Mouse (Mus musculus) left cerebral cortex, adult 2 months (tissue): Measurements from ENCODE around the gene Fgf13. TPM values are rescaled to one million over a fixed set of nuclear protein-coding genes. Genes with fewer than 3 reads are reported as not detected.
A peak's percentile ranks its signal among the peaks of the same experiment; 100 is the strongest.

Experiments
- DNase-seq, 2 experiments: peaks; one replicate each; pipeline ENCODE4 v3.0.0; 2021 to 2022; ENCODE audit warnings: low spot score in 2 of 2, mixed read lengths in 1 of 2; ENCODE audit errors: extremely low spot score in 1 of 2
- H3K27ac ChIP-seq: fragments of 200-600 bp; 2 replicates; pipeline ENCODE4 v1.8.1; 2022
- H3K4me3 ChIP-seq: fragments of 200-600 bp; 2 replicates; pipeline ENCODE4 v1.8.1; 2022
- CTCF ChIP-seq: fragments of 200-600 bp; IDR thresholded peaks from 2 replicates; pipeline ENCODE4 v1.8.1; 2022; ENCODE audit warnings: antibody characterized with exemption, mild to moderate bottlenecking, moderate library complexity
- intact Hi-C: fragments of 180-260 bp; cut with DNase I; formaldehyde crosslinking; loops from one replicate; pipeline ENCODE4 v1.15.1; 2025
- total RNA-seq, 2 experiments: library from RNA; stranded (reverse); gene quantifications; 2 replicates each; pipeline ENCODE4 v1.2.3; 2021

The Fgf13 gene
- total RNA-seq, 2 experiments from 2014 or later = 137 to 154 TPM

- Histone ChIP-seq H3K4me3 (no peak overlapping the region), H3K27ac (no peak overlapping the region)
- no peak for TF ChIP-seq CTCF
- no peak for DNase-seq
- intact Hi-C loops = loop anchor here (5.0 kb wide), 1 partner anchor 665 kb away; no protein-coding TSS in a partner anchor
Measured at GRCm38 (mm10) chrX:59182323-59182722, 385.5 kb downstream of the Fgf13 start.

- H3K4me3 ChIP-seq = no peak overlapping the region
- no peak overlapping the region for H3K27ac ChIP-seq
- no peak for DNase-seq
- intact Hi-C loops = loop anchor here (5.0 kb wide), 3 partner anchors 662 to 1288 kb away; no protein-coding TSS in a partner anchor
- TF ChIP-seq CTCF = no peak
Measured at GRCm38 (mm10) chrX:59179627-59180026, 388.2 kb downstream of the Fgf13 start.

GRCm38 (mm10) chrX:59179081-59179596 is 388.7 kb downstream of the Fgf13 start:
- intact Hi-C loops = loop anchor here (5.0 kb wide), 2 partner anchors 848 to 1288 kb away; no protein-coding TSS in a partner anchor
- Histone ChIP-seq H3K4me3 (no peak overlapping the region), H3K27ac (no peak overlapping the region)
- peak; percentile 31 for TF ChIP-seq CTCF
- peak in 1 of 2 experiments; percentile 12 for DNase-seq

GRCm38 (mm10) chrX:59177653-59178052 is 390.2 kb downstream of the Fgf13 start:
- intact Hi-C loops = loop anchor here (5.0 kb wide), 2 partner anchors 850 to 1290 kb away; no protein-coding TSS in a partner anchor
- no peak for DNase-seq
- TF ChIP-seq CTCF = peak; percentile 38
- H3K4me3 ChIP-seq = no peak overlapping the region
- no peak overlapping the region for H3K27ac ChIP-seq

GRCm38 (mm10) chrX:59172200-59172599 is 395.7 kb downstream of the Fgf13 start:
- intact Hi-C loops = loop anchor here (2.0 to 5.0 kb wide), 2 partner anchors 360 to 551 kb away; no protein-coding TSS in a partner anchor
- DNase-seq = no peak
- peak; percentile 78 for TF ChIP-seq CTCF
- H3K4me3 ChIP-seq = no peak overlapping the region
- H3K27ac ChIP-seq = no peak overlapping the region

- H3K4me3 ChIP-seq = no peak overlapping the region
- intact Hi-C loops = no loop called here
- no peak for TF ChIP-seq CTCF
- H3K27ac ChIP-seq = no peak overlapping the region
- DNase-seq = no peak
Measured at GRCm38 (mm10) chrX:59166763-59167162, 401.1 kb downstream of the Fgf13 start.

- no peak overlapping the region for H3K4me3 ChIP-seq
- TF ChIP-seq CTCF = no peak
- DNase-seq = no peak
- intact Hi-C loops = no loop called here
- no peak overlapping the region for H3K27ac ChIP-seq
Measured at GRCm38 (mm10) chrX:59141947-59142346, 425.9 kb downstream of the Fgf13 start.

GRCm38 (mm10) chrX:59134928-59135361 is 432.9 kb downstream of the Fgf13 start:
- H3K27ac ChIP-seq = peak overlapping the region; percentile 38; the same call in 1 of the 2 replicates
- peak overlapping the region; percentile 56 for H3K4me3 ChIP-seq
- peak; percentile 65 for TF ChIP-seq CTCF
- intact Hi-C loops = loop anchor here (1.0 to 10.0 kb wide), 4 partner anchors 48 to 515 kb away; no protein-coding TSS in a partner anchor
- DNase-seq = peak; percentile 44 to 48

GRCm38 (mm10) chrX:59134166-59134861 is 433.6 kb downstream of the Fgf13 start:
- TF ChIP-seq CTCF = no peak
- H3K4me3 ChIP-seq = peak overlapping the region; percentile 56
- peak; percentile 31 to 40 for DNase-seq
- H3K27ac ChIP-seq = peak overlapping the region; percentile 84
- intact Hi-C loops = loop anchor here (5.0 to 10.0 kb wide), 2 partner anchors 47 to 100 kb away; no protein-coding TSS in a partner anchor

- intact Hi-C loops = loop anchor here (5.0 to 10.0 kb wide), 2 partner anchors 46 to 99 kb away; no protein-coding TSS in a partner anchor
- peak; percentile 19 to 42 for DNase-seq
- no peak for TF ChIP-seq CTCF
- Histone ChIP-seq H3K4me3 (peak overlapping the region; percentile 56), H3K27ac (peak overlapping the region; percentile 84)
Measured at GRCm38 (mm10) chrX:59133834-59134165, 434.1 kb downstream of the Fgf13 start.

GRCm38 (mm10) chrX:59133416-59133815 is 434.5 kb downstream of the Fgf13 start:
- no peak for TF ChIP-seq CTCF
- H3K4me3 ChIP-seq = peak overlapping the region; percentile 56
- no peak for DNase-seq
- intact Hi-C loops = loop anchor here (5.0 to 10.0 kb wide), 2 partner anchors 46 to 99 kb away; no protein-coding TSS in a partner anchor
- peak overlapping the region; percentile 84 for H3K27ac ChIP-seq

- TF ChIP-seq CTCF = no peak
- intact Hi-C loops = loop anchor here (5.0 kb wide), 1 partner anchor 54 kb away; no protein-coding TSS in a partner anchor
- peak; percentile 10 to 35 for DNase-seq
- Histone ChIP-seq H3K4me3 (no peak overlapping the region), H3K27ac (no peak overlapping the region)
Measured at GRCm38 (mm10) chrX:59126637-59127036, 441.2 kb downstream of the Fgf13 start.
